In genomic region chr17:74180889-74181288, GRCm38 (mm10) we compare ENCODE assay signal across 10 mouse cellular contexts.
"Had no signal": no experiment of that assay in that cellular context is flagged by ENCODE, and none has a peak within 500 bp of the region (broad histone marks: within the 10 kb centered on the region; RNA-seq: fewer than 3 reads in every experiment).

No protein-coding gene starts in this region.

- DNase-seq: kidney, postnatal 25 days; layer of hippocampus, adult 9-11 months; liver; liver, embryonic 13.5 days; lung, embryonic 14.5 days; lung, postnatal 36 days; midbrain, embryonic 14.5 days; thymus, adult 18-20 months; thymus, postnatal 36 days had no signal

- ATAC-seq: lung, postnatal 0 days had no signal
